Mouse (Mus musculus) kidney, postnatal 4 days (tissue): Measurements from ENCODE around the gene Gpx1.
A peak's percentile ranks its signal among the peaks of the same experiment; 100 is the strongest.
"Not testable (repeated sequence)": the region's sequence is repeated elsewhere in the genome, so short reads cannot be mapped to it uniquely, and the experiment has no call there.

Experiments used
- DNase-seq, 2 experiments: peaks; one replicate each; pipeline ENCODE4 v3.0.0; 2021; ENCODE audit warnings: mixed read lengths in 2 of 2

Gpx1 gene

GRCm38 (mm10) chr9:108338886-108339781, at the start of gene Gpx1:
TSS of gene Gpx1 (plus strand) at chr9:108338903.
- peak; percentile 92 to 95 for DNase-seq

- no peak for DNase-seq
Observed at GRCm38 (mm10) chr9:108289347-108289746, 49.4 kb upstream of the Gpx1 start.

- DNase-seq: peak; percentile 88 to 94
Observed at GRCm38 (mm10) chr9:108290016-108290750, 48.5 kb upstream of the Gpx1 start, which contains the start of gene Nicn1. TSS of gene Nicn1 (plus strand) at chr9:108290429.

- no peak for DNase-seq
Observed at GRCm38 (mm10) chr9:108290773-108291172, 47.9 kb upstream of the Gpx1 start.

GRCm38 (mm10) chr9:108296453-108297355, 42.0 kb upstream of the Gpx1 start, which contains the start of gene Amt:
TSS of gene Amt (plus strand) at chr9:108296853.
- DNase-seq: peak; percentile 73 to 84

GRCm38 (mm10) chr9:108301853-108302252, 36.9 kb upstream of the Gpx1 start:
- DNase-seq: no peak

GRCm38 (mm10) chr9:108304716-108305115, 34.0 kb upstream of the Gpx1 start:
- DNase-seq: no peak

GRCm38 (mm10) chr9:108305170-108305569, 33.5 kb upstream of the Gpx1 start:
- peak in 1 of 2 experiments; percentile 14 for DNase-seq

- peak; percentile 96 to 99 for DNase-seq
Observed at GRCm38 (mm10) chr9:108305629-108306520, 32.8 kb upstream of the Gpx1 start, which contains the start of the genes Rhoa and Tcta. TSS of gene Rhoa (plus strand) at chr9:108306129. TSS of gene Tcta (minus strand) at chr9:108306160.

- DNase-seq: peak; percentile 86 to 92
Observed at GRCm38 (mm10) chr9:108306571-108306980, 32.1 kb upstream of the Gpx1 start.

- no peak for DNase-seq
Observed at GRCm38 (mm10) chr9:108307021-108307807, 31.5 kb upstream of the Gpx1 start.

GRCm38 (mm10) chr9:108308141-108308540, 30.6 kb upstream of the Gpx1 start:
- no peak for DNase-seq

GRCm38 (mm10) chr9:108317572-108317971, 21.1 kb upstream of the Gpx1 start:
- peak in 1 of 2 experiments; percentile 26 for DNase-seq

- no peak for DNase-seq
Observed at GRCm38 (mm10) chr9:108318462-108318861, 20.2 kb upstream of the Gpx1 start.

- DNase-seq: not testable (repeated sequence)
Observed at GRCm38 (mm10) chr9:108322054-108322453, 16.6 kb upstream of the Gpx1 start.

GRCm38 (mm10) chr9:108324784-108325183, 13.9 kb upstream of the Gpx1 start:
- DNase-seq: no peak

GRCm38 (mm10) chr9:108325811-108326210, 12.9 kb upstream of the Gpx1 start:
- no peak for DNase-seq

GRCm38 (mm10) chr9:108337848-108338550, 704 bp upstream of the Gpx1 start:
- no peak for DNase-seq

- DNase-seq: peak; percentile 23 to 34
Observed at GRCm38 (mm10) chr9:108338551-108338885, 185 bp upstream of the Gpx1 start.

- peak; percentile 23 to 40 for DNase-seq
Observed at GRCm38 (mm10) chr9:108339886-108340257, 1.2 kb downstream of the Gpx1 start.
